Mouse (Mus musculus) liver, embryonic 12.5 days (tissue): ENCODE data around the gene Pgghg. TPM values are rescaled to one million over a fixed set of nuclear protein-coding genes. Genes with fewer than 3 reads are reported as not detected.

Experiments used
- ATAC-seq: fragments of 200-750 bp; cut with Nextera tagmentation; 2 replicates; pipeline ENCODE4 v1.8.0; 2017; ENCODE audit warnings: moderate number of reproducible peaks, mild to moderate bottlenecking, moderate library complexity
- H3K27ac ChIP-seq: fragments of 300-500 bp; sonication (generic); 2 replicates; pipeline ENCODE4 v1.5.1; 2016; ENCODE audit warnings: mild to moderate bottlenecking
- H3K27me3 ChIP-seq: fragments of 300-500 bp; sonication (generic); replicated peaks from 2 replicates; pipeline ENCODE4 v1.6.1; 2016; ENCODE audit warnings: mild to moderate bottlenecking, moderate library complexity
- H3K36me3 ChIP-seq: fragments of 300-500 bp; sonication (generic); 2 replicates; pipeline ENCODE4 v1.6.1; 2016; ENCODE audit warnings: mild to moderate bottlenecking, moderate library complexity
- H3K4me1 ChIP-seq: fragments of 300-500 bp; sonication (generic); 2 replicates; pipeline ENCODE4 v1.6.1; 2016
- H3K4me2 ChIP-seq: fragments of 300-500 bp; sonication (generic); 2 replicates; pipeline ENCODE4 v1.6.1; 2016; ENCODE audit warnings: mild to moderate bottlenecking, moderate library complexity
- H3K4me3 ChIP-seq: fragments of 300-500 bp; sonication (generic); 2 replicates; pipeline ENCODE4 v1.5.1; 2016; ENCODE audit warnings: mild to moderate bottlenecking, moderate library complexity
- H3K9ac ChIP-seq: fragments of 300-500 bp; sonication (generic); 2 replicates; pipeline ENCODE4 v1.6.1; 2016; ENCODE audit warnings: mild to moderate bottlenecking, moderate library complexity
- H3K9me3 ChIP-seq: fragments of 300-500 bp; sonication (generic); replicated peaks from 2 replicates; pipeline ENCODE4 v1.6.1; 2016; ENCODE audit warnings: mild to moderate bottlenecking, moderate library complexity
- WGBS: fragments of 180-500 bp; shearing (Covaris S2); methylation state at CpG from one replicate; pipeline ENCODE4 v1.1.7; 2016; ENCODE audit not compliant: insufficient replicate concordance; 5-methylcytosine and 5-hydroxymethylcytosine counted together
- polyA plus RNA-seq: library from polyadenylated mRNA; unstranded; fragments of >200 nt; fragmentation: Nextera tagmentation; extraction: Ambion mirVana; gene quantifications from 2 replicates; pipeline ENCODE4 v1.2.1, GENCODE M21; 2016

Gene Pgghg
- polyA plus RNA-seq, 1 experiment from 2014 or later: 7.9 TPM

GRCm38 (mm10) chr7:140949824-140950530 is 8.8 kb downstream of the Pgghg start, which contains the start of gene Ifitm5:
Ifitm5 (minus strand) TSS chr7:140950291.
- Histone ChIP-seq H3K4me1 (peaks cover 73% of the 10 kb centered on the region), H3K36me3 (peaks cover 51% of the 10 kb centered on the region), H3K27me3 (no peaks in the 10 kb centered on the region), H3K9ac (no peak within 1 kb of the TSS), H3K27ac (no peak within 1 kb of the TSS), H3K4me2 (no peak within 1 kb of the TSS), H3K9me3 (no peaks in the 10 kb centered on the region), H3K4me3 (no peak within 1 kb of the TSS)
- ATAC-seq: no peak
- WGBS: 74% methylated on average over 16 of the region's 16 CpGs

- Histone ChIP-seq H3K27ac (no peak overlapping the region), H3K36me3 (peaks cover 40% of the 10 kb centered on the region), H3K9me3 (no peaks in the 10 kb centered on the region), H3K4me1 (peaks cover 79% of the 10 kb centered on the region), H3K9ac (no peak overlapping the region), H3K4me3 (no peak overlapping the region), H3K4me2 (no peak overlapping the region), H3K27me3 (no peaks in the 10 kb centered on the region)
- WGBS: 75% methylated on average over 8 of the region's 8 CpGs
- no peak for ATAC-seq
Measured at GRCm38 (mm10) chr7:140951051-140951450, 9.9 kb downstream of the Pgghg start.

- Histone ChIP-seq H3K9ac (no peak overlapping the region), H3K4me2 (no peak overlapping the region), H3K9me3 (no peaks in the 10 kb centered on the region), H3K4me3 (no peak overlapping the region), H3K36me3 (peaks cover 33% of the 10 kb centered on the region), H3K4me1 (peaks cover 79% of the 10 kb centered on the region), H3K27ac (no peak overlapping the region), H3K27me3 (no peaks in the 10 kb centered on the region)
- 57% methylated on average over 6 of the region's 6 CpGs for whole genome bisulfite sequencing
- no peak for ATAC-seq
Measured at GRCm38 (mm10) chr7:140951765-140952164, 10.6 kb downstream of the Pgghg start.

DNA sequence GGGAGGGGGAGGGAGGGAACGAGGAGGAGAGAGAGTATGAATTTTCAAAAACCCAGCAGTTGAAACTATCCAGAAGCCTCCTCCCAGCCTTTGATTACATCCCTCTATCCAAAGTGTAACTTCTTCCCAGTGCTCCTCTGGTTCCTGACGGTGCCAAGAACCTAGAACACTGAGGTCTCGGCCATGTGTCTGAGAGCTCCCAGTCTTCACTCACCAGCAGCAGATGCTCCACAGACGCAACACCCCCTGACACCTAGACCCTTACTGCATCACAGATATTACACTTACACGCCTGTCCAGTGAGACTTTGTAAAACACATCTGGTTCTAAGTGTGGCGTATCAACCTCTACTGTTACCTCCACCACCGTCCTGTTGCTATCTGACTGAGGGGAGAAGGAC is 11.2 kb downstream of the Pgghg start:
- Histone ChIP-seq H3K4me1 (peaks cover 78% of the 10 kb centered on the region), H3K9me3 (no peaks in the 10 kb centered on the region), H3K27ac (no peak overlapping the region), H3K9ac (no peak overlapping the region), H3K4me3 (no peak overlapping the region), H3K27me3 (no peaks in the 10 kb centered on the region), H3K4me2 (no peak overlapping the region), H3K36me3 (peaks cover 28% of the 10 kb centered on the region)
- 69% methylated on average over 7 of the region's 7 CpGs for WGBS
- ATAC-seq: no peak

DNA sequence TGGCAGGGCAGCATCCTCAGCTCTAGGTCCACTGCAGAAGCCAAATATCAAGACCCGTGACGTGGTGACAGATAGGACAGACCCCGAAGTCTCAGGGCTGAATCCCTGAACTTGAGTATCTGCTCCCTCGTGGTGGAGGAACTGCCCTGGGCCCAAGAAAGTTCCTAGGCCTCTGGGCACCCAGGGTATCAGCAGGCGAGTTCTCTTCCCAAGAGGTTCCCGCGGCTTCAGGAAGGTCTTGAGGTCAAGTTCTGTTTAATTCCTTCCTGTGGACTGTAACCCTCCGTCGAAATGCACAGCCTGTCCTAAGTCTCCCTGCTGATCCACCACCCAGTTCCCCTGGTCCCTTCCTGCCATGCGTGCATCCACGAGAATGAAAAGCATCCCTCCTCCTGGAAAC is 11.9 kb downstream of the Pgghg start:
- Histone ChIP-seq H3K36me3 (peaks cover 21% of the 10 kb centered on the region), H3K27ac (no peak overlapping the region), H3K4me1 (peaks cover 72% of the 10 kb centered on the region), H3K4me2 (peak overlapping the region; percentile 66), H3K27me3 (no peaks in the 10 kb centered on the region), H3K9ac (no peak overlapping the region), H3K9me3 (no peaks in the 10 kb centered on the region), H3K4me3 (no peak overlapping the region)
- no peak for ATAC-seq
- WGBS: 53% methylated on average over 11 of the region's 11 CpGs

GRCm38 (mm10) chr7:140953800-140954732 is 12.9 kb downstream of the Pgghg start:
- H3K27ac ChIP-seq: peak overlapping the region; percentile 3; the same call in 1 of the 2 replicates

DNA sequence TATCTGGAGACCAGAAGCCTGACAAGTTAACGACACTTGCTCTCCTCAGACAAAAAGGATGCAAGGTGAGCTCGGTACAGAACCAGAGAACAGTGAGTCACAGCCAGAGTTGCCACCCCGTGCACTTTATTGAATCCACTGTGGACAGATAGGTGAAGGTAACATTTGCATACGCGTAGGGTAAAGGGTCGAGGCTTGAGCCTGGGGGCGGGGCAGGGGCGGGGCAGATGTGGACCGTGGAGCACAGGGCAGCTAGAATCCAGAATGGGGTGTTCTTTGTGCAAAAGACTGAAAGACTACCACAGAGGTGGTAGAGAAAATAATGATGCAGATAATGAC is 13.5 kb downstream of the Pgghg start:
- WGBS: 10% methylated on average over 9 of the region's 9 CpGs
- Histone ChIP-seq H3K4me2 (peak overlapping the region; percentile 66), H3K9ac (peak overlapping the region; percentile 59; the same call in 1 of the 2 replicates), H3K27ac (peak overlapping the region; percentile 79), H3K27me3 (no peaks in the 10 kb centered on the region), H3K9me3 (no peaks in the 10 kb centered on the region), H3K4me1 (peaks cover 74% of the 10 kb centered on the region), H3K4me3 (peak overlapping the region; percentile 57), H3K36me3 (peaks cover 7% of the 10 kb centered on the region; the same call in 1 of the 2 replicates)
- no peak for ATAC-seq

More at GRCm38 (mm10) chr7:140953800-140954732, 12.9 kb downstream of the Pgghg start:
- peaks cover 12% of the 10 kb centered on the region for H3K36me3 ChIP-seq
- ATAC-seq: no peak
- H3K4me2 ChIP-seq: peak overlapping the region; percentile 66
- H3K4me3 ChIP-seq: peak overlapping the region; percentile 57
- WGBS: 44% methylated on average over 15 of the region's 15 CpGs
- no peaks in the 10 kb centered on the region for H3K27me3 ChIP-seq
- H3K4me1 ChIP-seq: peaks cover 68% of the 10 kb centered on the region
- 0 out of 2 replicates have a peak overlapping the region, but pooled peaks have one; percentile 1 for H3K9ac ChIP-seq
- no peaks in the 10 kb centered on the region for H3K9me3 ChIP-seq

GRCm38 (mm10) chr7:140955342-140955741 is 14.2 kb downstream of the Pgghg start:
- peak overlapping the region; percentile 59 for H3K9ac ChIP-seq
- peak; percentile 33 for ATAC-seq
- peak overlapping the region; percentile 57 for H3K4me3 ChIP-seq
- WGBS: 8% methylated on average over 17 of the region's 17 CpGs
- H3K27me3 ChIP-seq: no peaks in the 10 kb centered on the region
- H3K4me1 ChIP-seq: peaks cover 73% of the 10 kb centered on the region
- H3K9me3 ChIP-seq: no peaks in the 10 kb centered on the region
- H3K36me3 ChIP-seq: peaks cover 7% of the 10 kb centered on the region; the same call in 1 of the 2 replicates
- peak overlapping the region; percentile 79 for H3K27ac ChIP-seq
- peak overlapping the region; percentile 66 for H3K4me2 ChIP-seq

DNA sequence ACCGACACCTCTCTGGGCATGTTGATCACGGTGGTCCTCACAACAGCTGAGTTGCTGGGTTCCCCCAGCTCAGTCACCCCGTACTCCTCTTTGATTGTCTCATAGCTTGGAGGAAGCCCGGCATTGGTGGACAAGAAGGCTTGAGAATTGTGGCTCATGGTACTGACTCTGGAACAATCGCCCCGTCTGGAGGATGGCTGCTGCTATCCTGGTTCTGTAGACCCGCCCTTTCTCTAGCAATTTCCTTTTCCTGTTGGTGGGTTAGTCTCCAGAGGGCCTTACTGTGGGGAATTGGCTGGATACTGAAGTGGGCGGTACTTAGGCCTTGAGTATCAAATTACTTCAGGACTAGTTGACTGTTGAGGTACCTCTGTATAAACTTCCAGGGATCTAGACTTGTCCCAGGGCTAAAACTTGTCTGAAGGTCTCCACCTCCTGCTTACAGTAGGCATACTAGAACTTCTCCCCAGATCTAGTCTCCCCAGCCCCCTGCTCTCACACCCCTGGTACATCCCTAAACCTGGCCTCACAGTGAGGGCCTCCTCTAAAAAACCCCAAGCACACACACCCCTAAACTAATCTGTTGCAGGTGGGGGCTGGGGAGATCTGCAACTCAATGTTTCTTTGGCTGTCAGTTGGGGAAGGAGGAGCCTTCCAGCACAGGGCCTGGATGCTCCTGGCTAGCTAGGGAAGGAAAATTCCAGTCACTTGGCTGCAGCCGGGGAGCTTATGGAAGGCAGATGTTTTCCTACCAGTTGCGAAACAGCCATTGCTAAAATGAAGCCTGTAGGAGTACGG is 14.8 kb downstream of the Pgghg start, which contains the start of the genes Gm45717 and Ifitm2:
Gene Gm45717, minus strand, starts transcription at position 180 of the 798 bp plus-strand sequence.
Gene Ifitm2, minus strand, starts transcription at position 230 of the 798 bp plus-strand sequence.
- H3K4me1 ChIP-seq: peaks cover 67% of the 10 kb centered on the region

DNA sequence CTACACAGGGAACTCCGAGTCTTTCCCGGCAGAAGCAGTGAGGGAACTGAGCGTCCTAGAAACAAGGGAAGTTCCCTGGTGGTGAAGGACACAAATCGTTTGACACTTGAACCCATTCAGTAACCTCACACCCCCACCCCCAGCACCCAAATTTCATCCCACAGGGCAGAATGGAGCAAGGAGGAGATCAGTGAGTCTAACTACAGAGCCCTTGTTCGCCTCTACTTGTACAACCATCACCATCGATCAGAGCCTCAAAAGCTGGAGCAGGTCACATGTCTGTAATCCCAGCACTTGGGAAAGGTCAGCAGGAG is 15.3 kb downstream of the Pgghg start:
- H3K27me3 ChIP-seq: no peaks in the 10 kb centered on the region
- H3K9me3 ChIP-seq: no peaks in the 10 kb centered on the region
- peak overlapping the region; percentile 79 for H3K27ac ChIP-seq
- H3K4me2 ChIP-seq: peak overlapping the region; percentile 66
- ATAC-seq: no peak
- 65% methylated on average over 6 of the region's 6 CpGs for WGBS
- no peak overlapping the region for H3K4me3 ChIP-seq
- H3K9ac ChIP-seq: no peak overlapping the region
- peaks cover 61% of the 10 kb centered on the region for H3K4me1 ChIP-seq
- peaks cover 7% of the 10 kb centered on the region; the same call in 1 of the 2 replicates for H3K36me3 ChIP-seq

More for the DNA sequence above, 14.8 kb downstream of the Pgghg start, which contains the start of the genes Gm45717 and Ifitm2:
- H3K9me3 ChIP-seq: no peaks in the 10 kb centered on the region
- H3K4me3 ChIP-seq: peak within 1 kb of the TSS; percentile 57
- no peaks in the 10 kb centered on the region for H3K27me3 ChIP-seq
- peak; percentile 71 for ATAC-seq
- peak within 1 kb of the TSS; percentile 66 for H3K4me2 ChIP-seq
- H3K9ac ChIP-seq: peak within 1 kb of the TSS; percentile 59
- 19% methylated on average over 11 of the region's 11 CpGs for WGBS
- H3K36me3 ChIP-seq: peaks cover 7% of the 10 kb centered on the region; the same call in 1 of the 2 replicates
- peak within 1 kb of the TSS; percentile 79 for H3K27ac ChIP-seq

- H3K36me3 ChIP-seq: no peaks in the 10 kb centered on the region
- no peak overlapping the region for H3K9ac ChIP-seq
- no peak for ATAC-seq
- WGBS: 9% methylated on average over 9 of the region's 9 CpGs
- no peaks in the 10 kb centered on the region for H3K9me3 ChIP-seq
- no peak overlapping the region for H3K4me2 ChIP-seq
- no peak overlapping the region for H3K27ac ChIP-seq
- peaks cover 38% of the 10 kb centered on the region for H3K4me1 ChIP-seq
- no peak overlapping the region for H3K4me3 ChIP-seq
- no peaks in the 10 kb centered on the region for H3K27me3 ChIP-seq
Measured at GRCm38 (mm10) chr7:140959181-140959901, 18.1 kb downstream of the Pgghg start.
